Mouse (Mus musculus) CH12.LX (cell line): ENCODE results near the gene Icmt. TPM values are rescaled to one million over a fixed set of nuclear protein-coding genes. Genes with fewer than 3 reads are reported as not detected.

Source experiments
- DNase-seq: peaks from one replicate; pipeline ENCODE4 v3.0.0-alpha.2; 2013; ENCODE audit errors: extremely low read depth
- H3K27ac ChIP-seq: 2 replicates; pipeline ENCODE4 v1.5.1; 2012; ENCODE audit warnings: low read depth, mild to moderate bottlenecking, control low read depth, moderate library complexity; ENCODE audit not compliant: insufficient read depth
- H3K27me3 ChIP-seq: replicated peaks from 2 replicates; pipeline ENCODE3; 2012; ENCODE audit warnings: inconsistent platforms
- H3K36me3 ChIP-seq, 2 experiments: replicated peaks in 1 of 2; 2 replicates each; pipeline versions ENCODE3 to v1.6.1; 2012; ENCODE audit warnings: inconsistent platforms in 1 of 2, low read length in 1 of 2, mild to moderate bottlenecking in 1 of 2, mixed read lengths in 1 of 2, moderate library complexity in 1 of 2; ENCODE audit not compliant: control insufficient read depth in 1 of 2, insufficient read depth in 1 of 2
- H3K4me1 ChIP-seq, 2 experiments: 2 replicates each; pipeline ENCODE4 v1.6.1; 2012; ENCODE audit warnings: inconsistent platforms in 1 of 2, moderate library complexity in 1 of 2; ENCODE audit not compliant: insufficient read depth in 2 of 2, control insufficient read depth in 1 of 2
- H3K4me2 ChIP-seq: 2 replicates; pipeline ENCODE4 v1.6.1; 2012; ENCODE audit warnings: low read depth, mild to moderate bottlenecking, control low read depth; ENCODE audit not compliant: poor library complexity, insufficient read depth, severe bottlenecking
- H3K4me3 ChIP-seq, 3 experiments: fragments of 150-350 bp in 1 of 3; sonication (generic) in 1 of 3; replicated peaks in 1 of 3; 2 replicates each; pipeline versions ENCODE3 to v1.5.1; 2011 to 2012; ENCODE audit warnings: low read depth in 2 of 3, low read length in 2 of 3, mild to moderate bottlenecking in 2 of 3, moderate library complexity in 2 of 3, control low read depth in 1 of 3, improper control_type of control experiment in 1 of 3, inconsistent platforms in 1 of 3, mixed read lengths in 1 of 3; ENCODE audit not compliant: poor library complexity in 1 of 3
- H3K79me2 ChIP-seq: replicated peaks from 2 replicates; pipeline ENCODE4 v1.6.1; 2012; ENCODE audit warnings: mild to moderate bottlenecking, moderate library complexity; ENCODE audit not compliant: control insufficient read depth, poor library complexity, insufficient read depth, severe bottlenecking; ENCODE audit errors: extremely low read depth
- H3K9ac ChIP-seq: 2 replicates; pipeline ENCODE4 v1.6.1; 2012; ENCODE audit warnings: low read depth, mild to moderate bottlenecking, control low read depth, moderate library complexity; ENCODE audit not compliant: insufficient read depth
- H3K9me3 ChIP-seq: replicated peaks from 2 replicates; pipeline ENCODE3; 2012; ENCODE audit warnings: low read length, inconsistent platforms, mixed read lengths
- BHLHE40 ChIP-seq: IDR thresholded peaks from 2 replicates; pipeline ENCODE4 v1.6.1; 2011; ENCODE audit warnings: mild to moderate bottlenecking, low read depth, low read length, improper control_type of control experiment
- CHD2 ChIP-seq: IDR thresholded peaks from 2 replicates; pipeline ENCODE4 v1.6.1; 2011; ENCODE audit warnings: low read length, improper control_type of control experiment
- CTCF ChIP-seq, 2 experiments: IDR thresholded peaks in 1 of 2; conservative IDR thresholded peaks in 1 of 2; 2 replicates each; pipeline ENCODE4 v1.5.1; 2011 to 2012; ENCODE audit warnings: low read depth in 2 of 2, low read length in 2 of 2, improper control_type of control experiment in 1 of 2, inconsistent platforms in 1 of 2, mild to moderate bottlenecking in 1 of 2, moderate library complexity in 1 of 2
- E2F4 ChIP-seq: IDR thresholded peaks from 2 replicates; pipeline ENCODE4 v1.6.1; 2011; ENCODE audit warnings: low read depth, low read length, improper control_type of control experiment; ENCODE audit not compliant: insufficient replicate concordance
- EP300 ChIP-seq: IDR thresholded peaks from 2 replicates; pipeline ENCODE4 v1.6.1; 2011; ENCODE audit warnings: low read length, improper control_type of control experiment
- GABPA ChIP-seq: IDR thresholded peaks from 2 replicates; pipeline ENCODE4 v1.6.1; 2012; ENCODE audit warnings: low read depth, low read length, improper control_type of control experiment, inconsistent platforms; ENCODE audit not compliant: insufficient replicate concordance
- HCFC1 ChIP-seq: IDR thresholded peaks from 2 replicates; pipeline ENCODE4 v1.6.1; 2012; ENCODE audit warnings: low read depth, mild to moderate bottlenecking, inconsistent platforms, low read length, improper control_type of control experiment
- IRF4 ChIP-seq: IDR thresholded peaks from 2 replicates; pipeline ENCODE4 v1.6.1; 2014; ENCODE audit warnings: low read depth, mild to moderate bottlenecking, inconsistent platforms, low read length, improper control_type of control experiment
- JUN ChIP-seq: IDR thresholded peaks from 2 replicates; pipeline ENCODE4 v1.6.1; 2011; ENCODE audit warnings: low read depth, mild to moderate bottlenecking, low read length, improper control_type of control experiment, moderate library complexity; ENCODE audit not compliant: insufficient read depth
- JUND ChIP-seq: conservative IDR thresholded peaks from 2 replicates; pipeline ENCODE4 v1.6.1; 2011; ENCODE audit warnings: low read depth, low read length, improper control_type of control experiment
- MAFK ChIP-seq: IDR thresholded peaks from 2 replicates; pipeline ENCODE4 v1.6.1; 2011; ENCODE audit warnings: low read length, improper control_type of control experiment; ENCODE audit not compliant: insufficient replicate concordance
- MAX ChIP-seq: IDR thresholded peaks from 2 replicates; pipeline ENCODE4 v1.6.1; 2011; ENCODE audit warnings: low read length, improper control_type of control experiment
- MEF2A ChIP-seq: IDR thresholded peaks from 2 replicates; pipeline ENCODE4 v1.6.1; 2014; ENCODE audit warnings: low read depth, mild to moderate bottlenecking, inconsistent platforms, low read length, improper control_type of control experiment, borderline replicate concordance
- MXI1 ChIP-seq: IDR thresholded peaks from 2 replicates; pipeline ENCODE4 v1.6.1; 2011; ENCODE audit warnings: mild to moderate bottlenecking, low read depth, low read length, improper control_type of control experiment
- NELFE ChIP-seq: IDR thresholded peaks from 2 replicates; pipeline ENCODE4 v1.6.1; 2011; ENCODE audit warnings: low read depth, low read length, improper control_type of control experiment
- POLR2AphosphoS2 ChIP-seq: IDR thresholded peaks from 2 replicates; pipeline ENCODE4 v1.6.1; 2011; ENCODE audit warnings: low read depth, low read length, improper control_type of control experiment
- RAD21 ChIP-seq: IDR thresholded peaks from 2 replicates; pipeline ENCODE4 v1.6.1; 2011; ENCODE audit warnings: low read depth, mild to moderate bottlenecking, low read length, improper control_type of control experiment, moderate library complexity
- RCOR1 ChIP-seq: conservative IDR thresholded peaks from 2 replicates; pipeline ENCODE4 v1.6.1; 2012; ENCODE audit warnings: low read depth, mild to moderate bottlenecking, inconsistent platforms, low read length, improper control_type of control experiment
- TCF12 ChIP-seq: IDR thresholded peaks from 2 replicates; pipeline ENCODE4 v1.6.1; 2014; ENCODE audit warnings: low read depth, mild to moderate bottlenecking, inconsistent platforms, low read length, improper control_type of control experiment
- USF1 ChIP-seq: IDR thresholded peaks from 2 replicates; pipeline ENCODE4 v1.6.1; 2014; ENCODE audit warnings: low read depth, mild to moderate bottlenecking, inconsistent platforms, low read length, improper control_type of control experiment
- USF2 ChIP-seq: conservative IDR thresholded peaks from 2 replicates; pipeline ENCODE4 v1.6.1; 2011; ENCODE audit warnings: low read depth, low read length, improper control_type of control experiment
- ZC3H11A ChIP-seq: IDR thresholded peaks from 2 replicates; pipeline ENCODE4 v1.6.1; 2012; ENCODE audit warnings: low read depth, mild to moderate bottlenecking, inconsistent platforms, low read length, improper control_type of control experiment
- ZKSCAN1 ChIP-seq: IDR thresholded peaks from 2 replicates; pipeline ENCODE4 v1.6.1; 2012; ENCODE audit warnings: low read depth, inconsistent platforms, low read length, improper control_type of control experiment, borderline replicate concordance
- ZMIZ1 ChIP-seq: IDR thresholded peaks from 2 replicates; pipeline ENCODE4 v1.6.1; 2012; ENCODE audit warnings: low read depth, mild to moderate bottlenecking, inconsistent platforms, low read length, improper control_type of control experiment
- dilution Hi-C: fragments of 300-500 bp; cut with MboI; formaldehyde crosslinking; loops from 2 replicates; pipeline ENCODE4 v1.14.3; 2020; ENCODE audit warnings: low sequenced_read_pairs; ENCODE audit not compliant: extremely low pct_unique_long_range_greater_than_20kb, extremely low pct_ligation_motif_present
- in situ Hi-C: fragments of 300-500 bp; cut with MboI; formaldehyde crosslinking; loops from 3 replicates; pipeline ENCODE4 v1.14.3; 2019; ENCODE audit warnings: low sequenced_read_pairs, low pct_ligation_motif_present, low pct_unique_long_range_greater_than_20kb, mixed read lengths
- polyA plus RNA-seq: library from polyadenylated mRNA; unstranded; fragments of >175 nt; gene quantifications from 2 replicates; pipeline ENCODE4 v1.2.1, GENCODE M21; 2012; ENCODE audit warnings: low read depth; ENCODE audit not compliant: insufficient read length
- total RNA-seq, 2 experiments: library from RNA; depleted of rRNA; stranded (reverse); fragments of 300-350 nt in 1 of 2; fragments of >200 nt in 1 of 2; gene quantifications; 2 replicates each; pipeline ENCODE4 v1.2.3; 2012 to 2014

The Icmt gene
- total and polyA plus RNA-seq, 3 experiments: 18.5 to 29.8 (median 21.5) TPM

DNA sequence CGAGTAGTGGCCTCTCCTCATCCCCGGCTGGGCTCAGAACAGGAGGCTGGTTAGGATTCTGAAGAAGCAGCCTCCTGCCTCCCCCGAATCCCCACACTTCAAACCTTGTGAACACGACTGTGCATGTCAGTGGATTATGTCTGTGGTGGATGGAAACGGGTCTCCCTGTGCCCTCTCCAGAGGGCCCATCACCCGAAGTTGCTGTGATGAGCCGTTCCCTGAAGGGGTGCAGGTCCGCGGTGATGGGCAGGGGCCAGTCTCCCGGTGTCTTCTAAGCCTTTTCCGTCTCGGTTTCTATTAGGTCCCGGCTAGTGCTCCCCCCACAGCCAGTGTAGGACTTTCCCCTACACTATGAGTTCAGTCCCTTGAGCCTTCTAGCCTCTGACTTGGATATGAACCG, 1.8 kb downstream of the Icmt start:
- dilution Hi-C loops (no loop called here), in situ Hi-C loops (loop anchor here (25.0 kb wide), 1 partner anchor 1813 kb away; no protein-coding TSS in a partner anchor)
- DNase-seq: no peak
- H3K9me3 ChIP-seq: no peaks in the 10 kb centered on the region
- peaks cover 9 to 31% of the 10 kb centered on the region in 2 experiments; a peak in 3 of 4 replicates for H3K4me1 ChIP-seq
- no peak overlapping the region for H3K27ac ChIP-seq
- no peak overlapping the region for H3K4me3 ChIP-seq
- peaks cover 38 to 47% of the 10 kb centered on the region in 2 experiments for H3K36me3 ChIP-seq
- H3K27me3 ChIP-seq: peaks cover 6% of the 10 kb centered on the region
- H3K79me2 ChIP-seq: peaks cover 5% of the 10 kb centered on the region; the same call in 1 of the 2 replicates
- TF ChIP-seq USF2 (no peak), EP300 (no peak), MEF2A (no peak), BHLHE40 (no peak), NELFE (no peak), CTCF (conservative IDR thresholded peaks at IDR 0.05 in 1 of 2, IDR thresholded peaks at IDR 0.05 in 1 of 2; ENCODE audit: low read depth in 2 of 2, low read length in 2 of 2) (no peak), MAFK (no peak), ZKSCAN1 (no peak), GABPA (no peak), MAX (no peak), ZC3H11A (no peak), TCF12 (no peak), USF1 (no peak), ZMIZ1 (no peak), CHD2 (no peak), HCFC1 (no peak), MXI1 (no peak)
- no peak overlapping the region; the same call in 1 of the 2 replicates for H3K9ac ChIP-seq
- H3K4me2 ChIP-seq: peak overlapping the region; percentile 89; the same call in 1 of the 2 replicates

DNA sequence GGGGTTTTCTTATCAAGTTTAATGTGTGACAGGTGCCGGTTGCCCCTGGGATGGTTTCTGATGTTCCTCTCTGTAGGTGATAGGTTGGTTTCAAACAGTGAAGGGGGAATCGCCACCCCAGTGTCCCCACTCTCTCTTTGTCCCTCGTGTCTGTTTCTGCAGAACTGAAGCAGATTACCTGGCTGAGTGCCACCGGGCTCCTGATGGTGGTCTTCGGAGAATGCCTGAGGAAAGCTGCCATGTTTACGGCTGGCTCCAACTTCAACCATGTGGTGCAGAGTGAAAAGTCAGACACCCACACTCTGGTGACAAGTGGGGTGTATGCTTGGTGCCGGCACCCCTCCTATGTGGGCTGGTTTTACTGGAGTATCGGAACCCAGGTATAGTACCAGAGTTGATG, 3.3 kb downstream of the Icmt start:
- no peak for DNase-seq
- Histone ChIP-seq H3K4me1 (peaks cover 9 to 31% of the 10 kb centered on the region in 2 experiments; a peak in 3 of 4 replicates), H3K4me2 (no peak overlapping the region), H3K9me3 (no peaks in the 10 kb centered on the region), H3K27me3 (peaks cover under 1% of the 10 kb centered on the region), H3K36me3 (peaks cover 44 to 62% of the 10 kb centered on the region in 2 experiments), H3K4me3 (no peak overlapping the region), H3K79me2 (peaks cover 5% of the 10 kb centered on the region; the same call in 1 of the 2 replicates), H3K9ac (no peak overlapping the region), H3K27ac (no peak overlapping the region)
- dilution Hi-C loops (no loop called here), in situ Hi-C loops (no loop called here)
- no peak for TF ChIP-seq HCFC1
- no peak for TF ChIP-seq MXI1
- TF ChIP-seq ZC3H11A: no peak
- TF ChIP-seq EP300: no peak
- no peak for TF ChIP-seq POLR2AphosphoS2
- TF ChIP-seq JUND: no peak
- TF ChIP-seq IRF4: no peak
- TF ChIP-seq TCF12: no peak
- TF ChIP-seq RAD21: no peak
- no peak for TF ChIP-seq CHD2
- no peak for TF ChIP-seq MEF2A
- no peak for TF ChIP-seq E2F4
- TF ChIP-seq BHLHE40: no peak
- TF ChIP-seq JUN: no peak
- no peak for TF ChIP-seq CTCF (conservative IDR thresholded peaks at IDR 0.05 in 1 of 2, IDR thresholded peaks at IDR 0.05 in 1 of 2; ENCODE audit: low read depth in 2 of 2, low read length in 2 of 2)
- no peak for TF ChIP-seq NELFE
- TF ChIP-seq RCOR1: no peak
